Mouse (Mus musculus) heart, postnatal 0 days (tissue): Measurements from ENCODE around the gene Doc2b. TPM values are rescaled to one million over a fixed set of nuclear protein-coding genes. Genes with fewer than 3 reads are reported as not detected.

Experiments
- ATAC-seq: fragments of 200-750 bp; cut with Nextera tagmentation; 2 replicates; pipeline ENCODE4 v1.8.0; 2017; ENCODE audit warnings: low read depth, moderate number of reproducible peaks, moderate library complexity; ENCODE audit not compliant: insufficient read depth
- DNase-seq: peaks from one replicate; pipeline ENCODE4 v3.0.0-alpha.2; 2016; ENCODE audit warnings: low spot score
- H3K27ac ChIP-seq: fragments of 300-500 bp; sonication (generic); 2 replicates; pipeline ENCODE4 v1.5.1; 2014; ENCODE audit warnings: low read depth, mild to moderate bottlenecking
- H3K27me3 ChIP-seq: fragments of 300-500 bp; sonication (generic); 2 replicates; pipeline ENCODE4 v1.6.1; 2014; ENCODE audit warnings: low read length, mixed read lengths; ENCODE audit not compliant: control insufficient read depth, insufficient read depth
- H3K36me3 ChIP-seq: fragments of 300-500 bp; sonication (generic); replicated peaks from 2 replicates; pipeline ENCODE4 v1.6.1; 2014; ENCODE audit warnings: low read length, mixed read lengths; ENCODE audit not compliant: control insufficient read depth, insufficient read depth
- H3K4me1 ChIP-seq: fragments of 300-500 bp; sonication (generic); 2 replicates; pipeline ENCODE4 v1.6.1; 2014; ENCODE audit warnings: antibody characterized with exemption; ENCODE audit not compliant: control insufficient read depth, insufficient read depth
- H3K4me2 ChIP-seq: fragments of 300-500 bp; sonication (generic); 2 replicates; pipeline ENCODE4 v1.6.1; 2014; ENCODE audit warnings: low read depth, mild to moderate bottlenecking, low read length, moderate library complexity
- H3K4me3 ChIP-seq: fragments of 300-500 bp; sonication (generic); 2 replicates; pipeline ENCODE4 v1.5.1; 2014; ENCODE audit warnings: low read depth, low read length
- H3K9ac ChIP-seq: fragments of 300-500 bp; sonication (generic); replicated peaks from 2 replicates; pipeline ENCODE4 v1.6.1; 2014; ENCODE audit warnings: low read depth, low read length, mixed read lengths
- H3K9me3 ChIP-seq: fragments of 300-500 bp; sonication (generic); replicated peaks from 2 replicates; pipeline ENCODE4 v1.6.1; 2016; ENCODE audit warnings: low read length; ENCODE audit not compliant: control insufficient read depth
- CTCF ChIP-seq: IDR thresholded peaks from 2 replicates; pipeline ENCODE4 v1.5.1; 2016; ENCODE audit warnings: antibody characterized with exemption, control low read depth, low read depth
- EP300 ChIP-seq: IDR thresholded peaks from 2 replicates; pipeline ENCODE4 v1.6.1; 2016; ENCODE audit warnings: antibody characterized with exemption, low read depth
- WGBS: fragments of 180-500 bp; shearing (Covaris S2); extraction: QIAGEN DNeasy Blood & Tissue Kit; methylation state at CpG from one replicate; pipeline ENCODE4 v1.1.7; 2014; 5-methylcytosine and 5-hydroxymethylcytosine counted together
- polyA plus RNA-seq: library from polyadenylated mRNA; unstranded; fragments of >200 nt; fragmentation: Nextera tagmentation; extraction: Ambion mirVana; gene quantifications from 2 replicates; pipeline ENCODE4 v1.2.1, GENCODE M21; 2015
- total RNA-seq: library from RNA; depleted of rRNA; stranded (reverse); fragments of >200 nt; gene quantifications from 2 replicates; pipeline ENCODE4 v1.2.3, GENCODE M21; 2014; ENCODE audit warnings: low replicate concordance

The Doc2b gene
- total and polyA plus RNA-seq, 2 experiments from 2014 or later: 0.03 TPM; not detected in 1

DNA sequence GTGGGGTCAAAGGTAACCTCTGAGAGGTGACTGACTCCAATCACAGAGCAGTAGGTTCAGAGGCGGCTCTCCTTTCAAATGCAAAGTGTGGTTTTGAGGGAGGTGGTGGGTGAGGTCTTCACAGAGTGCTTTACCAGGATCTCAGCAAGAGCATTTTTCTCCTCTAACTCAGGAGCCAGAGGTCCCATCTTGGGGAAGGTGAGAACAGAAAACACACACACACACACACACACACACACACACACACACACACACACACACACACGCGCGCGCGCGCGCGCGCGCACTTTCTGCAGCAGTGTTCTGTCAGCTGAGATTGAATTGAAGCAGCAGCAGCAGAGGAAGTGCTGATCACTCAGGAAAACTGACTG, 40.4 kb upstream of the Doc2b start:
- Histone ChIP-seq H3K4me1 (0 out of 2 replicates have a peak, but pooled peaks cover 1% of the 10 kb centered on the region), H3K27ac (no peak overlapping the region), H3K27me3 (no peaks in the 10 kb centered on the region), H3K36me3 (no peaks in the 10 kb centered on the region; the same call in 1 of the 2 replicates), H3K4me2 (no peak overlapping the region), H3K4me3 (no peak overlapping the region), H3K9ac (no peak overlapping the region), H3K9me3 (no peaks in the 10 kb centered on the region)
- WGBS: 71% methylated on average over 11 of the region's 11 CpGs
- DNase-seq (no peak), ATAC-seq (no peak)
- TF ChIP-seq CTCF: no peak
- no peak for TF ChIP-seq EP300

DNA sequence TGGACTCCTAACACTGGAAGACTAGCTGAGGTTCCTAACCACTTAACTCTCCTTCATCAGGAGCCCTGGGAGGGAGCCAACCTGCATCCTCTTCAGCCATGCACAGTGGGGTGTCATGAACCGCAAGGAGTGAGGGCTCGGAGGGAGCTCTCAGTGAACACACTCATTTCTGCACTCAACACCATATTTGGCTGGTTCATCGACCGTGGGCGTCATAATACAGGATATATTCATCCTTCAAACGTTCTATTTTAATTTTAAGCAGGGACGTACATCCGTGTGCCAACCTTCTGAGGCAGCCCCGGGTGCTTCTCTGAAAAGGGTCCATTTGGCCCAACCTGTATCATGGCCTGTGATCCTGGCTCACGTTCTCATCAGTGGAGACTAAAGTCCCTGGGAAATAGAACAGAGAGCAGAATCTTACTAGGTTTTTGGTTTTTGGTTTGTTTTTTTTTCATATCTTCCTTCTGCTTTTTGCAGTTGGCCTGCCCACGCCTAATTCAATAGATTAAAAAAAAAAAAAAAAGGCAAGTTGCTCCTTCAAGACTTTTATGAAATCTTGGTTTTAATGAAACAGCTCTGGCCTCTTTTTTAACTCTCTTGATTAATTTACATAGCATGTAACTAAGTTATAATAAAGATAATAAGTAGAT, 39.9 kb upstream of the Doc2b start:
- H3K4me3 ChIP-seq: no peak overlapping the region
- 73% methylated on average over 11 of the region's 11 CpGs for WGBS
- no peak overlapping the region for H3K27ac ChIP-seq
- H3K4me1 ChIP-seq: no peaks in the 10 kb centered on the region
- no peaks in the 10 kb centered on the region for H3K9me3 ChIP-seq
- DNase-seq (no peak), ATAC-seq (no peak)
- TF ChIP-seq EP300: no peak
- no peak for TF ChIP-seq CTCF
- no peak overlapping the region for H3K9ac ChIP-seq
- no peaks in the 10 kb centered on the region; the same call in 1 of the 2 replicates for H3K36me3 ChIP-seq
- no peak overlapping the region for H3K4me2 ChIP-seq
- no peaks in the 10 kb centered on the region for H3K27me3 ChIP-seq

DNA sequence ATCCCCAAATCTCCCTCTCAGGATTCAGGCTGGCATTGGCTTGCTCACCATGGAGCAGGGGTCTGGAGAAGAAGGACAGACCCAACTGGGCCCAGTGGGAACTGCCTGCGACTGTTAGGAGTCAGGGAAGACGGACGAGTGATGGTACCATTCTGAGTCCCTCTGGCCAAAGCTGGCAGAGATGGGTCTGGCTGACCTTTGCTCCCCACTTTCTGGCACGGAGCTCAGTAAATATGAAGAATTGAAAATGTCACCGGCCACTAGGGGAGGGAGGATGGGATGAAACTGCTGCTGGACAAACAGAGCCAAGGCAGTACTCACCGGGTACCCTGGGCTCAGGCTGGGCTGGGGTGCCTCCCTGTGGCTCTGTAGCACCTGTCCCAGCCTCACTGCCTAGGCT, 37.2 kb upstream of the Doc2b start:
- Histone ChIP-seq H3K4me1 (no peaks in the 10 kb centered on the region), H3K4me2 (no peak overlapping the region), H3K27ac (no peak overlapping the region), H3K27me3 (no peaks in the 10 kb centered on the region), H3K4me3 (no peak overlapping the region), H3K9ac (no peak overlapping the region), H3K9me3 (no peaks in the 10 kb centered on the region), H3K36me3 (no peaks in the 10 kb centered on the region; the same call in 1 of the 2 replicates)
- 83% methylated on average over 6 of the region's 6 CpGs for WGBS
- ATAC-seq: no peak
- no peak for DNase-seq
- TF ChIP-seq CTCF (no peak), EP300 (no peak)

DNA sequence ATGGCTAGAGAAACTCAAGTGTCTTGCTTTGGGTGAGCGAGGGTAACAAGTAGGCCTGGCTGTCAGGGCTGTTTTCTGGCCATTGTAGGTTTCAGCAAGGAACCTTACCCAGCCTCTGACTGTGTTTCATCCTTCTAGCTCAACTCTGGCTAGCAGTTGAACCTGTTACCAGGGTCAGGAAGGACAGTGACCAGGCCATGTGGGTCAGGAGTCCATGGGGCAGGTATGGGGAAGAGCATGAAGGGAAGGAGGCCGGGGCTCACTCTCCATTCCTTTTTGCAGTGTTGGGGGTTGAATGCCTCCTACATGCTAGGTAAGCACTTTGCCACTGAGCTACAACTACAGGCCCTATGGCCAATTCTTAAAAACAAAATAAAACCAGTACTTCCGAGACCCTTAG, 34.5 kb upstream of the Doc2b start:
- DNase-seq (no peak), ATAC-seq (no peak)
- no peaks in the 10 kb centered on the region; the same call in 1 of the 2 replicates for H3K36me3 ChIP-seq
- no peak for TF ChIP-seq CTCF
- no peak for TF ChIP-seq EP300
- no peaks in the 10 kb centered on the region for H3K4me1 ChIP-seq
- H3K9ac ChIP-seq: no peak overlapping the region
- no peak overlapping the region for H3K4me2 ChIP-seq
- no peaks in the 10 kb centered on the region for H3K9me3 ChIP-seq
- no peak overlapping the region for H3K27ac ChIP-seq
- no peak overlapping the region for H3K4me3 ChIP-seq
- no peaks in the 10 kb centered on the region for H3K27me3 ChIP-seq
- 86% methylated on average over 3 of the region's 3 CpGs for WGBS

DNA sequence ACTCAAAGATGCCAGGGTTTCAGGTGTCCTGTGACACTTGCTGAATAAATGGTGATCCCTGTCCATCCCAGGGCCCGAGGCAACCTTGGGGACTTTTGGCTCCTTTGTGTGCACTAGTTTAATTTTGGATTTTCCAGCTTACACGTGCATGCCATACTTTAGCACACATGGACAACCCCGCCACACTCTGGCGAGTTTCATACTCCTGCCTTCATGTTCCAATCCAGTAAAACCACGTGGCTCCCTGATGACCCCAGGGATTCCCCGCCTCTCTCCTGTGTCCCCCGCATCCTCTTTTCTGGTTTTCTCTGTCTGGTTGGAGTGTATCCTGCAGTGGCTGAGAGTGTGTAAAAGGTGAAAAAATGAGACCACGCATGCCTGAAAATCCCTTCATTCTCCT, 31.6 kb upstream of the Doc2b start:
- TF ChIP-seq CTCF (no peak), EP300 (no peak)
- Histone ChIP-seq H3K4me3 (no peak overlapping the region), H3K36me3 (no peaks in the 10 kb centered on the region), H3K4me1 (no peaks in the 10 kb centered on the region), H3K9me3 (no peaks in the 10 kb centered on the region), H3K9ac (no peak overlapping the region), H3K27ac (no peak overlapping the region), H3K27me3 (0 out of 2 replicates have a peak, but pooled peaks cover 6% of the 10 kb centered on the region), H3K4me2 (no peak overlapping the region)
- DNase-seq (no peak), ATAC-seq (no peak)
- 74% methylated on average over 8 of the region's 8 CpGs for WGBS

DNA sequence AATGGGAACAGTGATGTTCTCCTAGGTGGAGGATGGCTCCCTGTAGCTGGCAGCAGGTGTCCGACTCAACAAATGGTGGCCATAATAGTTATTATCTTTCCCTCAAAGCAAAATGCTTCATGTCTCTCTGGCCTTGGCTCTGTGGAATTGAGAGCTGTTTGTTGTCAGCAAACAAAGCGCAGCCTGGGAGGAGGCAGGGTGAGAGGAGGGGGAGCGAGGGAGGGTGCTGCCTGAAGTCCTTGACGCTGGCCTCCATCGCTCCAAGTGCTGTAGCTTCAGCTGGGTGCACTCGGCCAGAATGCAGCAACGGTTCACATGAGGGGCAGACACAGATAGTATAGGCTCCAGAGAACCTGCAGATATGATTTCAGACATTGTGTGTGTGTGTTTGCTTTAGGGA, 27.7 kb upstream of the Doc2b start:
- Histone ChIP-seq H3K9me3 (no peaks in the 10 kb centered on the region), H3K36me3 (no peaks in the 10 kb centered on the region), H3K9ac (no peak overlapping the region), H3K27me3 (0 out of 2 replicates have a peak, but pooled peaks cover 6% of the 10 kb centered on the region), H3K27ac (no peak overlapping the region), H3K4me1 (no peaks in the 10 kb centered on the region), H3K4me3 (no peak overlapping the region), H3K4me2 (no peak overlapping the region)
- ATAC-seq: no peak
- TF ChIP-seq CTCF (no peak), EP300 (no peak)
- WGBS: 51% methylated on average over 7 of the region's 7 CpGs
- DNase-seq: no peak
